Mouse (Mus musculus) gastrocnemius, postnatal 36 days (tissue): Measurements from ENCODE around the gene Ugt1a6b. TPM values are rescaled to one million over a fixed set of nuclear protein-coding genes. Genes with fewer than 3 reads are reported as not detected.

ENCODE experiments used
- DNase-seq, 2 experiments: peaks; one replicate each; pipeline ENCODE4 v3.0.0; 2022
- intact Hi-C: fragments of 180-260 bp; cut with DNase I; formaldehyde crosslinking; loops from one replicate; pipeline ENCODE4 v1.15.1; 2025
- total RNA-seq, 2 experiments: library from RNA; stranded (reverse); gene quantifications; 2 replicates each; pipeline ENCODE4 v1.2.3; 2021

The Ugt1a6b gene
- total RNA-seq, 2 experiments from 2014 or later, result 0.43 to 0.74 TPM

DNA sequence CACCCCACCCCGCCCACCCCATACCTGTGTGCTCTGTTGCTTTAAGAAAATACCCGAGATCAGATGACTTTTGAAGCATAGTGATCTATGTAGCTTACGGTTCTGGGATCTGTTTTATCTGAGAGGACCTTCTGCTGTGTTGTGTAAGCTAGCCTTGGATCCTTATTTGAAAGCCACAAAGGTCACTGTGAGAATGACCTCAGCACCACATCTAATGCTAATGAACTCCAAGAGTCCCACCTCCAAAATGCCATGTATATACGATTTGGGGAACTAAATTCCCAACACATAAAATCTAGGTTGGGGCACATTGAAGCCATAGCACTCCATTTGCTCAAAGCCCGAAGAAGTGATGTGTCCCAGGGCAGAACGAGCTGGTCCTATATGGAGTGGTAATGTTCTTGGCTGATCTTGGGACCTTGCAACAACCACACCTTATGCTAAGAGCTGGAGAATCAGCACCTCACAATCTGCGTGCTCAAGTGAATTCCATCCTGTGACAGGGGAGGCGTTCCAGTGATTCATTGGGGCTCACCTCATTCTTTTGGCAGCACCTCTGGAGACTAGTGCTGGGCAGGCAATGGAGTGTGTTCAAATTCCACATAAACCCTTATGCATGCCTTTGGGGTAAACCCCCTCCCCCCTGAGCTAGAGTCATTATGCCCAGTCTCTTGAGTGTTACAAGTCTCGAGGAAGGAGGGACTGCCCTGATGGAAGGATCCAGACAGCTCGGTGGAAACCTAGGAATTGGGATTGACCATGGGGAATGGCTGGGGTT is 154.0 kb downstream of the Ugt1a6b start:
- intact Hi-C loops, result no loop called here
- DNase-seq, result no peak

DNA sequence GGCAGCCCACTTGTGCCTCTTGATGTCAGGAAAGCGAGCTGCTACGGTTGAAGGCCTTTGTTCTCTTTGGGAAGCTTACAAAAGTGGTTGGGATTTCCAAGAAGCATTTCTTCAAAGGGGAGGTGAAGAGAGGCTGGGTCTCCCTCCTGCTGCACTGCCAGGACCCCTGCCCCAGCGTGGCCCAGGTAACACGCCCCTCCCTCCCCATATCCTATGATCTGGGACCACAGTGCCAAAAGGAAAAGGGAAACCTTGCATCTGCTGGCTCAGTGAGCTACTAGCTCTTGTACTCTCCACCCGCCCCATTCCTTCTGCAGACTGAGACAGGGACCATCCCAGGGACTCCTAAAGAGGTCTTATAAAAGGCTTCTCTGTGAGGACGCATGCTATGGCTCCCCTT is 154.6 kb downstream of the Ugt1a6b start:
- DNase-seq, result no peak
- intact Hi-C loops, result no loop called here

DNA sequence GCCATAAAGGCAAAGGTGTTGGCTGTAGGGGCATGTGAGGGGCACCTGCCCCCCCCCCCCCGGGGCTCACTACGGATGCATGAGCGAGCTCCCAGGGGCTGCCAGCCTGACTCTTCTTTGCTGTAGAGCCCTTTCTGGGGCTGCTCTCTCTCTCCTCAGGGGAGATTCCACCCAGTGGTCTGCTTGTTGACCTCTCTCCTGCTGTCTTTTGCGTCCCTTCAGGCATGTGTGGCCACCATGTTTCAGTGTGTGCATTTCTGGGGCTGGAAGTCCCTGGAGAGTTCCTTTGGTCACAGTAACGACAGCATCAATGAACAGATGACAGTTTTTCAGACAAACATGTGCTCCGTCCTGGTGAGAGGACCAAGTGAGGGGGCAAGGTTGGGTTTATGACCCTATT is 155.3 kb downstream of the Ugt1a6b start:
- intact Hi-C loops, result no loop called here

GRCm38 (mm10) chr1:88258881-88259642 is 156.0 kb downstream of the Ugt1a6b start:
- intact Hi-C loops, result no loop called here
- DNase-seq, result no peak

More for the DNA sequence above, 155.3 kb downstream of the Ugt1a6b start:
- no peak for DNase-seq

DNA sequence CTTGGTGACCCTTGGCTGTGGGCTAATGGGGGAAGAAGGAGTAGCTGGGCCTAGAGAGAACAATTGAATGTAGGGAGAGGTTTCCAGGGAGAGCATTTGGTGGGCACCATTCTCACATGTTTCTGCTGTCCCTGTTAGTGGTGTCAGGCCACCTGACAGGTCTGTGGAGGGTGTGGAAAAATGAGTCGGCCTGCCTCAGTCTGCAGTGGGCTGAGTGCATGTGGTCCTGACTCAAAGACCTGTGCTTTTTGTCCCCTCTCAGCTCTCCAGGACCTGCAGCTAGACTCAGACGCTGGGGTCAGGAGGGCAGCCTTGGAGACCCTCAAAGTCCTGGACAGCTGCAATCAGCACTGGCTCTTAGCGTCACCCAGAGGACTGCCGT is 156.6 kb downstream of the Ugt1a6b start:
- DNase-seq, result no peak

DNA sequence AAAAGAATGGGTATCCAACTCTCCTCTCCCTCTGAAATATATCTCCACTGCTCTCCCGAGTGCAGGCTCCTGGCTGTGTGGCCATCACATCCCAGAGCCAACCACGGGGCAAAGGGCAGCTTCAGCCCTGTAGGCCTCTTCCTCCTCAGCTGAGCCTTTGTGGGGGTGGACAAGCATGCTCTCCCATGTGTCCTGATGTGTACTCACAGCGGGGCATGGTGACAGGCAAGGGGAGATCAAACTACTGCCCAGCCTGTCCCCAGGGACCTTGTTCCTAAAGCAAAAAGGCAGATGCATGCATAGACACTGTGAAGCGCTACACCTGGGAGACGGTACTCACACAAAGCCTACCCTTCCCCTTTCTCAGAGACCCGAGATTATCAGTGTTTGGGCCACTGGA is 157.1 kb downstream of the Ugt1a6b start:
- intact Hi-C loops, result no loop called here
- DNase-seq, result no peak

More for the DNA sequence above, 156.6 kb downstream of the Ugt1a6b start:
- intact Hi-C loops, result no loop called here

- intact Hi-C loops, result no loop called here
- no peak for DNase-seq
Observed at GRCm38 (mm10) chr1:88260604-88261377, 157.7 kb downstream of the Ugt1a6b start.

GRCm38 (mm10) chr1:88261706-88262105 is 158.7 kb downstream of the Ugt1a6b start:
- intact Hi-C loops, result no loop called here
- no peak for DNase-seq

DNA sequence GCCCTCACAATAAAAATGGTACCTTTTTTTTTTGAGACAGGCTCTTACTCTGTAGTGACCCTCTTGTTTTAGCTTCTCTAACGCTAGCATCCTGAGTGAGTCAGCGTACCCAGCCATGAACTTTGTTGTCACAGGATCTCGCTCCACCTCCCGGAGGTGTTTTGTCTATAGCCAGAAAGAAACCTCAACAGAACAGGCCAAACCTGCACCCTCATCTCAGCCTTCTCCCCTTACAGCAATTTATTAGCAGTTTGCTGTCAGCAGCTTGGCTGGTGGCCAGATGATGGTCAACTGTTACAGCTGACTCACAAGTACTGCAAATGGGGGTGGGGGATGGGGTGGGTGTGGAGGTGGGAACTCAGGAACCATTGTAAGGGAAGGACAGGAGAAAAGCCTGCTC is 159.2 kb downstream of the Ugt1a6b start:
- intact Hi-C loops, result no loop called here
- no peak for DNase-seq

- intact Hi-C loops, result no loop called here
- DNase-seq, result no peak
Observed at GRCm38 (mm10) chr1:88262961-88263360, 159.9 kb downstream of the Ugt1a6b start.

DNA sequence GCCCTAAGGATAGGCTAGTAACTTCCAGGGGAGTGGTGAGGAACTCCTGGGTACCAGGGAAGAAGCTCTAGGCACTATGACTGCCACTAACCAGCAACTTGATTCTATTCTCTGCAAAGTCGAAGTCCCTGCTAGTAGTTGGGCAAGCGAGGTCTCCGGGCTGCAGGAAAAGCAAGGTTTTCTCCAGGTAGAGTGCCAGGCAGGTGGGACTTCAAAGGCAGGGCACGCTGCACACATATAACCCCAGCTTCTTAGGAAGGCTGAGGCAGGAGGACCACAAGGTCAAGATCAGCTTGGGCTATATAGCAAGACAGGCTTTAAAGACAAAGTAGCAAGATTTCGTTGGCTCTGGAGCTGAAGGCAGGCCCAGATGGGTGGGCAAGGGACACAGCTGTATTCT is 160.7 kb downstream of the Ugt1a6b start:
- intact Hi-C loops, result no loop called here
- no peak for DNase-seq

DNA sequence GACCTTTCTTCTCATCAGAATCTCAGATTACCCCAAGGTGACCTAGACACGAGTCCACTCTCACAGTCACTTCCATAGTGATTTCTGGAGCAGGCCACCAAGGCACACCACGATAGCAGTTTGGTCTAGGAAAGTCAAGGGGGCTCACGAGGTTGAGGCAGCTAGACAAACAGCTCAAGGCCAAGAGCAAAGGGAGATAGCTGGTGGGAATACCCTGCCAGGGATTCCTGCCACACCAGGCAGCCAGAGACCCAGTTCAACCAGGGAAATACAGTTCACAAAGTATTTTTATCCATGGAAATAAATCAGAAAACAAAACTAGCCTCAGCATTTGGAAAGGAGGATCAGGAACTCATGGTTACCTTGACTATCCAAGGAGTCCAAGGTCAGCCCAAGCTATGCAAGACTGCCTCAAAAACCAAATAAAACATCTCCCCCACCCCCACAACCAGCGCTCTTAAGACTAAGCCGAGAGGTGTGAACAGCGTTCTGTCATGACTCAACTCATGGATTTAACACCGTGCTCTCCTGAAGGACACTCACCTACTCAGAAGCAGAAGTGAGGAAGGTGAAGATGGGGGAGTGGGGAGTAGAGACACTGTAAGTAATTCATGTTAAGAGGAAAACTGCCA is 161.3 kb downstream of the Ugt1a6b start:
- no peak for DNase-seq
- intact Hi-C loops, result no loop called here

- peak in 1 of 2 experiments; percentile 29 for DNase-seq
Observed at GRCm38 (mm10) chr1:88264869-88265240, 161.8 kb downstream of the Ugt1a6b start.

GRCm38 (mm10) chr1:88266123-88266522 is 163.1 kb downstream of the Ugt1a6b start:
- peak in 1 of 2 experiments; percentile 23 for DNase-seq
- intact Hi-C loops, result no loop called here

More at GRCm38 (mm10) chr1:88264869-88265240, 161.8 kb downstream of the Ugt1a6b start:
- intact Hi-C loops, result no loop called here

DNA sequence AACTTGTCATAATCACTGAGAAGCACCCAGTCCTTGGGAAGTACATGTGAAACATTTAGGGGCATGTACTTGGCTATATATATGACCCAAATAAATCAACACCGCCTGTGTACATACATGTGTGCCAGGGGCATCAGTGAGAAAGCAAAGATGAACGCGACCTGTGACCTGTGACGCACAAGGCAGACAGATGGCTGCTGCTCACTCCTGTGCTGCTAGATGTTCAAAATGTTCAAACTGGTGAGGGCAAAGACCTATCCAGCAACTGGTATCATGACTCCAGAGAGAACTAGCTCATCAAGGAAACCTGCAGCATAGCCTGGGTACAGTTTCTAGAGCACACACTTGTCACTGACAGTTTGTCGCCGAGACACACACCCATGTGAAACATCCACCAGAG is 164.4 kb downstream of the Ugt1a6b start:
- DNase-seq, result no peak
- intact Hi-C loops, result no loop called here

- peak in 1 of 2 experiments; percentile 17 for DNase-seq
- intact Hi-C loops, result no loop called here
Observed at GRCm38 (mm10) chr1:88268070-88268469, 165.0 kb downstream of the Ugt1a6b start.

Other genes starting within 250 kb of the Ugt1a6b start
- 10 to 100 TPM; 29.5 to 32.7 TPM for gene Dgkd, start 250.0 kb upstream of the Ugt1a6b start, total RNA-seq
- gene Usp40, start 94.7 kb upstream of the Ugt1a6b start, total RNA-seq, result 10 to 100 TPM in 1 of 2 experiments, 1 to 10 TPM in 1; 7.1 to 10.0 TPM
- gene Ugt1a10, start 47.9 kb upstream of the Ugt1a6b start, total RNA-seq, result not detected
- not detected for gene Ugt1a9, start 32.5 kb upstream of the Ugt1a6b start, total RNA-seq
- not detected for gene Ugt1a8, start 15.4 kb upstream of the Ugt1a6b start, total RNA-seq
- gene Ugt1a7c, start 8.2 kb upstream of the Ugt1a6b start, total RNA-seq, result under 1 TPM; 0.33 to 0.54 TPM
- gene Ugt1a6a, start 31.6 kb downstream of the Ugt1a6b start, total RNA-seq, result 1 to 10 TPM in 1 of 2 experiments, under 1 TPM in 1; 0.64 to 1.0 TPM
- gene Ugt1a5, start 62.8 kb downstream of the Ugt1a6b start, total RNA-seq, result under 1 TPM in 1 of 2 experiments, not detected in 1; 0.22 TPM
- not detected for gene Ugt1a2, start 97.3 kb downstream of the Ugt1a6b start, total RNA-seq
- not detected for gene Dnajb3, start 102.5 kb downstream of the Ugt1a6b start, total RNA-seq
- gene Ugt1a1, start 108.7 kb downstream of the Ugt1a6b start, total RNA-seq, result not detected
- gene Mroh2a, start 123.7 kb downstream of the Ugt1a6b start, total RNA-seq, result not detected
- 1 to 10 TPM; 7.3 to 8.1 TPM for gene Hjurp, start 174.4 kb downstream of the Ugt1a6b start, total RNA-seq
- not detected for gene Trpm8, start 174.4 kb downstream of the Ugt1a6b start, total RNA-seq